Mouse (Mus musculus): Measurements from ENCODE around the gene Gucy2e.

DNA sequence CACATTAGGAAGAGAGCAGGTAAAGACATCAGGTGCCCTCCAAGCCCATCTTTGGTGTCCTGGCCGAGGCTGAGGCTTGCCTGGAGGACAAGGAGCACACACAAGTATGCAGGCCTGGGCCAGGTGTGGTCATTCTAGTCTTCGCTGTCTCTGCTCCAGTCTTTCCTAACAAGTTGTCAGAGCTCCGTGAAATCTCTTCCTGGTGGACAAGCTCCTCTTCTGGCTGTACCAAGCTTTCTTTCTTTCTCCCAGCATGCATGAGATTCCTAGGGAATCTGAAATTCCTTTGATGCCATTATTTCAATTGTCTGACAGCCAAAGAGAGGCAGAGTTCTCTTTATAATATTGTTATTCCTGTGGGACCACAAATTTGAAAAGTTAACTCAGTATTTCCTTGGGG, 57.3 kb downstream of the Gucy2e start:
- TF ChIP-seq EP300 (optimal IDR thresholded peaks at IDR 0.05) (no peak), CTCF (IDR thresholded peaks at IDR 0.05; ENCODE audit: low read depth) (no peak)

All from stomach, postnatal 0 days (tissue).